Mouse (Mus musculus) left cerebral cortex, postnatal 14 days (tissue): ENCODE measurements at regions not wholly inside any gene's neighbourhood (a gene's known extent, or its start where the extent isn't known, plus 50 kb on each side); places are given as distances from the start of the nearest gene placed in this dataset.

Experiments used
- DNase-seq, 2 experiments: peaks; one replicate each; pipeline ENCODE4 v3.0.0; 2021 to 2022; ENCODE audit warnings: low spot score in 2 of 2, mixed read lengths in 1 of 2
- intact Hi-C: fragments of 180-260 bp; cut with DNase I; formaldehyde crosslinking; loops from one replicate; pipeline ENCODE4 v1.15.1; 2025

GRCm38 (mm10) chr2:105523297-105523802, 124.2 kb upstream of the Rcn1 start:
- intact Hi-C loops: loop anchor here (2.0 to 5.0 kb wide), 2 partner anchors 559 to 671 kb away; no protein-coding TSS in a partner anchor
- DNase-seq: peak; percentile 53 to 55

- no peak for DNase-seq
Observed at GRCm38 (mm10) chr2:105525111-105525610, 126.0 kb upstream of the Rcn1 start.

GRCm38 (mm10) chr2:105528535-105528934, 129.4 kb upstream of the Rcn1 start:
- DNase-seq: no peak
- intact Hi-C loops: no loop called here

More at GRCm38 (mm10) chr2:105525111-105525610, 126.0 kb upstream of the Rcn1 start:
- intact Hi-C loops: no loop called here

GRCm38 (mm10) chr2:105544099-105544498, 124.6 kb upstream of the Pax6 start:
- DNase-seq: no peak
- intact Hi-C loops: no loop called here

GRCm38 (mm10) chr2:105552092-105552491, 116.6 kb upstream of the Pax6 start:
- intact Hi-C loops: no loop called here
- no peak for DNase-seq

GRCm38 (mm10) chr2:105586782-105587181, 81.9 kb upstream of the Pax6 start:
- intact Hi-C loops: no loop called here

GRCm38 (mm10) chr2:105594131-105594530, 74.6 kb upstream of the Pax6 start:
- intact Hi-C loops: no loop called here
- DNase-seq: no peak

More at GRCm38 (mm10) chr2:105586782-105587181, 81.9 kb upstream of the Pax6 start:
- no peak for DNase-seq

GRCm38 (mm10) chr2:105604553-105605116, 64.1 kb upstream of the Pax6 start:
- intact Hi-C loops: no loop called here
- no peak for DNase-seq

GRCm38 (mm10) chr2:105607969-105608538, 60.6 kb upstream of the Pax6 start:
- intact Hi-C loops: no loop called here
- DNase-seq: no peak

GRCm38 (mm10) chr2:105608756-105609155, 59.9 kb upstream of the Pax6 start:
- DNase-seq: no peak
- intact Hi-C loops: no loop called here

- no peak for DNase-seq
- intact Hi-C loops: no loop called here
Observed at GRCm38 (mm10) chr2:105611014-105611413, 57.7 kb upstream of the Pax6 start.

GRCm38 (mm10) chr2:105611651-105612050, 57.0 kb upstream of the Pax6 start:
- intact Hi-C loops: no loop called here

GRCm38 (mm10) chr2:105612051-105612664, 56.5 kb upstream of the Pax6 start:
- intact Hi-C loops: no loop called here
- DNase-seq: no peak

More at GRCm38 (mm10) chr2:105611651-105612050, 57.0 kb upstream of the Pax6 start:
- DNase-seq: no peak

- DNase-seq: no peak
- intact Hi-C loops: no loop called here
Observed at GRCm38 (mm10) chr2:105612706-105613105, 56.0 kb upstream of the Pax6 start.

GRCm38 (mm10) chr2:105613243-105613642, 55.5 kb upstream of the Pax6 start:
- intact Hi-C loops: no loop called here
- DNase-seq: no peak

GRCm38 (mm10) chr2:105615891-105616733, 52.6 kb upstream of the Pax6 start:
- intact Hi-C loops: loop anchor here (5.0 kb wide), 1 partner anchor 466 kb away; no protein-coding TSS in a partner anchor
- peak; percentile 30 to 41 for DNase-seq
